Mouse (Mus musculus): Measurements from ENCODE around the gene BC030870. TPM values are rescaled to one million over a fixed set of nuclear protein-coding genes. Genes with fewer than 3 reads are reported as not detected.

Gene BC030870
- polyA plus RNA-seq, 1 experiment from 2014 or later, result not detected

GRCm38 (mm10) chr8:65074733-65075132 is 54.6 kb downstream of the BC030870 start, which contains the start of gene Gm10663:
TSS of gene Gm10663 (plus strand) at chr8:65075033.
- ATAC-seq (ENCODE audit: insufficient read depth), result no peak
- H3K4me3 ChIP-seq (replicated peaks), result no peak within 1 kb of the TSS
- no peak within 1 kb of the TSS for H3K9ac ChIP-seq
- no peak within 1 kb of the TSS for H3K27ac ChIP-seq (replicated peaks)
- no peaks in the 10 kb centered on the region for H3K36me3 ChIP-seq (replicated peaks)
- no peaks in the 10 kb centered on the region for H3K4me1 ChIP-seq (replicated peaks)
- no peaks in the 10 kb centered on the region for H3K9me3 ChIP-seq (replicated peaks)
- H3K4me2 ChIP-seq, result no peak within 1 kb of the TSS
- H3K27me3 ChIP-seq, result no peaks in the 10 kb centered on the region
- WGBS (ENCODE audit: insufficient replicate concordance), result 76% methylated on average over 2 of the region's 2 CpGs

- Histone ChIP-seq H3K4me1 (replicated peaks) (no peaks in the 10 kb centered on the region), H3K27me3 (no peaks in the 10 kb centered on the region), H3K4me3 (replicated peaks) (no peak overlapping the region), H3K9ac (no peak overlapping the region), H3K4me2 (no peak overlapping the region), H3K36me3 (replicated peaks) (no peaks in the 10 kb centered on the region), H3K27ac (replicated peaks) (no peak overlapping the region), H3K9me3 (replicated peaks) (no peaks in the 10 kb centered on the region)
- 51% methylated on average over 4 of the region's 4 CpGs for WGBS (ENCODE audit: insufficient replicate concordance)
- no peak for ATAC-seq (ENCODE audit: insufficient read depth)
These were observed 58.4 kb downstream of the BC030870 start for GRCm38 (mm10) chr8:65070996-65071395.

- H3K4me1 ChIP-seq (replicated peaks), result no peaks in the 10 kb centered on the region
- H3K4me3 ChIP-seq (replicated peaks), result no peak overlapping the region
- no peaks in the 10 kb centered on the region for H3K27me3 ChIP-seq
- no peak overlapping the region for H3K9ac ChIP-seq
- H3K4me2 ChIP-seq, result no peak overlapping the region
- WGBS (ENCODE audit: insufficient replicate concordance), result 56% methylated on average over 4 of the region's 4 CpGs
- no peaks in the 10 kb centered on the region for H3K36me3 ChIP-seq (replicated peaks)
- no peaks in the 10 kb centered on the region for H3K9me3 ChIP-seq (replicated peaks)
- no peak overlapping the region for H3K27ac ChIP-seq (replicated peaks)
- no peak for ATAC-seq (ENCODE audit: insufficient read depth)
These were observed 60.9 kb downstream of the BC030870 start for GRCm38 (mm10) chr8:65068473-65068819.

GRCm38 (mm10) chr8:65067694-65068472 is 61.5 kb downstream of the BC030870 start:
- Histone ChIP-seq H3K27me3 (no peaks in the 10 kb centered on the region), H3K36me3 (replicated peaks) (no peaks in the 10 kb centered on the region), H3K9ac (no peak overlapping the region), H3K27ac (replicated peaks) (no peak overlapping the region), H3K4me3 (replicated peaks) (no peak overlapping the region), H3K9me3 (replicated peaks) (no peaks in the 10 kb centered on the region), H3K4me2 (no peak overlapping the region), H3K4me1 (replicated peaks) (no peaks in the 10 kb centered on the region)
- WGBS (ENCODE audit: insufficient replicate concordance), result 39% methylated on average over 10 of the region's 10 CpGs
- ATAC-seq (ENCODE audit: insufficient read depth), result no peak

- Histone ChIP-seq H3K9me3 (replicated peaks) (no peaks in the 10 kb centered on the region), H3K9ac (no peak overlapping the region), H3K27ac (replicated peaks) (no peak overlapping the region), H3K36me3 (replicated peaks) (no peaks in the 10 kb centered on the region), H3K4me1 (replicated peaks) (no peaks in the 10 kb centered on the region), H3K4me3 (replicated peaks) (no peak overlapping the region), H3K27me3 (no peaks in the 10 kb centered on the region), H3K4me2 (no peak overlapping the region)
- WGBS (ENCODE audit: insufficient replicate concordance), result 59% methylated on average over 4 of the region's 4 CpGs
- no peak for ATAC-seq (ENCODE audit: insufficient read depth)
These were observed 62.3 kb downstream of the BC030870 start for GRCm38 (mm10) chr8:65067031-65067430.

- WGBS (ENCODE audit: insufficient replicate concordance), result 74% methylated on average over 3 of the region's 3 CpGs
- Histone ChIP-seq H3K9me3 (replicated peaks) (no peaks in the 10 kb centered on the region), H3K27ac (replicated peaks) (no peak overlapping the region), H3K36me3 (replicated peaks) (no peaks in the 10 kb centered on the region), H3K4me1 (replicated peaks) (no peaks in the 10 kb centered on the region), H3K4me3 (replicated peaks) (no peak overlapping the region), H3K27me3 (no peaks in the 10 kb centered on the region), H3K9ac (no peak overlapping the region), H3K4me2 (no peak overlapping the region)
- no peak for ATAC-seq (ENCODE audit: insufficient read depth)
These were observed 63.7 kb downstream of the BC030870 start for GRCm38 (mm10) chr8:65065622-65066021.

- H3K4me3 ChIP-seq (replicated peaks), result no peak overlapping the region
- H3K4me1 ChIP-seq (replicated peaks), result no peaks in the 10 kb centered on the region
- H3K4me2 ChIP-seq, result no peak overlapping the region
- H3K27me3 ChIP-seq, result no peaks in the 10 kb centered on the region
- 46% methylated on average over 2 of the region's 2 CpGs for WGBS (ENCODE audit: insufficient replicate concordance)
- ATAC-seq (ENCODE audit: insufficient read depth), result no peak
- H3K9ac ChIP-seq, result no peak overlapping the region
- no peaks in the 10 kb centered on the region for H3K36me3 ChIP-seq (replicated peaks)
- H3K27ac ChIP-seq (replicated peaks), result no peak overlapping the region
- H3K9me3 ChIP-seq (replicated peaks), result no peaks in the 10 kb centered on the region
These were observed 65.3 kb downstream of the BC030870 start for GRCm38 (mm10) chr8:65064071-65064470.

- no peaks in the 10 kb centered on the region for H3K9me3 ChIP-seq (replicated peaks)
- no peaks in the 10 kb centered on the region for H3K4me1 ChIP-seq (replicated peaks)
- no peak for ATAC-seq (ENCODE audit: insufficient read depth)
- no peak overlapping the region for H3K9ac ChIP-seq
- H3K4me3 ChIP-seq (replicated peaks), result no peak overlapping the region
- H3K27ac ChIP-seq (replicated peaks), result no peak overlapping the region
- 58% methylated on average over 4 of the region's 4 CpGs for whole genome bisulfite sequencing (ENCODE audit: insufficient replicate concordance)
- no peaks in the 10 kb centered on the region for H3K27me3 ChIP-seq
- no peaks in the 10 kb centered on the region for H3K36me3 ChIP-seq (replicated peaks)
- no peak overlapping the region for H3K4me2 ChIP-seq
These were observed 67.2 kb downstream of the BC030870 start for GRCm38 (mm10) chr8:65062195-65062594.

- H3K36me3 ChIP-seq (replicated peaks), result no peaks in the 10 kb centered on the region
These were observed 72.6 kb downstream of the BC030870 start for GRCm38 (mm10) chr8:65056722-65057121.

GRCm38 (mm10) chr8:65053968-65054367 is 75.4 kb downstream of the BC030870 start:
- Histone ChIP-seq H3K27me3 (no peaks in the 10 kb centered on the region), H3K9me3 (replicated peaks) (no peaks in the 10 kb centered on the region), H3K36me3 (replicated peaks) (no peaks in the 10 kb centered on the region), H3K9ac (no peak overlapping the region), H3K27ac (replicated peaks) (no peak overlapping the region), H3K4me3 (replicated peaks) (no peak overlapping the region), H3K4me2 (no peak overlapping the region), H3K4me1 (replicated peaks) (no peaks in the 10 kb centered on the region)
- WGBS (ENCODE audit: insufficient replicate concordance), result 63% methylated on average over 5 of the region's 5 CpGs
- ATAC-seq (ENCODE audit: insufficient read depth), result no peak

More at GRCm38 (mm10) chr8:65056722-65057121, 72.6 kb downstream of the BC030870 start:
- WGBS (ENCODE audit: insufficient replicate concordance), result 71% methylated on average over 4 of the region's 4 CpGs
- no peak overlapping the region for H3K4me3 ChIP-seq (replicated peaks)
- no peaks in the 10 kb centered on the region for H3K27me3 ChIP-seq
- H3K27ac ChIP-seq (replicated peaks), result no peak overlapping the region
- no peaks in the 10 kb centered on the region for H3K9me3 ChIP-seq (replicated peaks)
- H3K9ac ChIP-seq, result no peak overlapping the region
- H3K4me2 ChIP-seq, result no peak overlapping the region
- ATAC-seq (ENCODE audit: insufficient read depth), result no peak
- no peaks in the 10 kb centered on the region for H3K4me1 ChIP-seq (replicated peaks)

- H3K27ac ChIP-seq (replicated peaks), result no peak overlapping the region
- 64% methylated on average over 3 of the region's 3 CpGs for WGBS (ENCODE audit: insufficient replicate concordance)
- ATAC-seq (ENCODE audit: insufficient read depth), result no peak
- no peak overlapping the region for H3K9ac ChIP-seq
- no peak overlapping the region for H3K4me2 ChIP-seq
- H3K9me3 ChIP-seq (replicated peaks), result no peaks in the 10 kb centered on the region
- H3K27me3 ChIP-seq, result no peaks in the 10 kb centered on the region
- H3K4me1 ChIP-seq (replicated peaks), result no peaks in the 10 kb centered on the region
- no peaks in the 10 kb centered on the region for H3K36me3 ChIP-seq (replicated peaks)
- no peak overlapping the region for H3K4me3 ChIP-seq (replicated peaks)
These were observed 75.8 kb downstream of the BC030870 start for GRCm38 (mm10) chr8:65053554-65053953.

GRCm38 (mm10) chr8:65047801-65048200 is 81.6 kb downstream of the BC030870 start:
- 64% methylated on average over 4 of the region's 4 CpGs for WGBS (ENCODE audit: insufficient replicate concordance)

More at GRCm38 (mm10) chr8:65047801-65048200, 81.6 kb downstream of the BC030870 start:
- ATAC-seq (ENCODE audit: insufficient read depth), result no peak
- H3K4me2 ChIP-seq, result no peak overlapping the region
- H3K9me3 ChIP-seq (replicated peaks), result no peaks in the 10 kb centered on the region
- no peaks in the 10 kb centered on the region for H3K4me1 ChIP-seq (replicated peaks)
- no peaks in the 10 kb centered on the region for H3K36me3 ChIP-seq (replicated peaks)
- H3K27ac ChIP-seq (replicated peaks), result no peak overlapping the region
- H3K9ac ChIP-seq, result no peak overlapping the region
- no peak overlapping the region for H3K4me3 ChIP-seq (replicated peaks)
- H3K27me3 ChIP-seq, result no peaks in the 10 kb centered on the region
